Mouse (Mus musculus) CH12.LX (cell line): ENCODE results near the gene Grwd1. TPM values are rescaled to one million over a fixed set of nuclear protein-coding genes. Genes with fewer than 3 reads are reported as not detected.
A peak's percentile ranks its signal among the peaks of the same experiment; 100 is the strongest.

Experiments
- DNase-seq: peaks from one replicate; pipeline ENCODE4 v3.0.0-alpha.2; 2013; ENCODE audit errors: extremely low read depth
- H3K27ac ChIP-seq: 2 replicates; pipeline ENCODE4 v1.5.1; 2012; ENCODE audit warnings: low read depth, mild to moderate bottlenecking, control low read depth, moderate library complexity; ENCODE audit not compliant: insufficient read depth
- H3K27me3 ChIP-seq: replicated peaks from 2 replicates; pipeline ENCODE3; 2012; ENCODE audit warnings: inconsistent platforms
- H3K36me3 ChIP-seq, 2 experiments: replicated peaks in 1 of 2; 2 replicates each; pipeline versions ENCODE3 to v1.6.1; 2012; ENCODE audit warnings: inconsistent platforms in 1 of 2, low read length in 1 of 2, mild to moderate bottlenecking in 1 of 2, mixed read lengths in 1 of 2, moderate library complexity in 1 of 2; ENCODE audit not compliant: control insufficient read depth in 1 of 2, insufficient read depth in 1 of 2
- H3K4me1 ChIP-seq, 2 experiments: 2 replicates each; pipeline ENCODE4 v1.6.1; 2012; ENCODE audit warnings: inconsistent platforms in 1 of 2, moderate library complexity in 1 of 2; ENCODE audit not compliant: insufficient read depth in 2 of 2, control insufficient read depth in 1 of 2
- H3K4me2 ChIP-seq: 2 replicates; pipeline ENCODE4 v1.6.1; 2012; ENCODE audit warnings: low read depth, mild to moderate bottlenecking, control low read depth; ENCODE audit not compliant: poor library complexity, insufficient read depth, severe bottlenecking
- H3K4me3 ChIP-seq, 3 experiments: fragments of 150-350 bp in 1 of 3; sonication (generic) in 1 of 3; replicated peaks in 1 of 3; 2 replicates each; pipeline versions ENCODE3 to v1.5.1; 2011 to 2012; ENCODE audit warnings: low read depth in 2 of 3, low read length in 2 of 3, mild to moderate bottlenecking in 2 of 3, moderate library complexity in 2 of 3, control low read depth in 1 of 3, improper control_type of control experiment in 1 of 3, inconsistent platforms in 1 of 3, mixed read lengths in 1 of 3; ENCODE audit not compliant: poor library complexity in 1 of 3
- H3K79me2 ChIP-seq: replicated peaks from 2 replicates; pipeline ENCODE4 v1.6.1; 2012; ENCODE audit warnings: mild to moderate bottlenecking, moderate library complexity; ENCODE audit not compliant: control insufficient read depth, poor library complexity, insufficient read depth, severe bottlenecking; ENCODE audit errors: extremely low read depth
- H3K9ac ChIP-seq: 2 replicates; pipeline ENCODE4 v1.6.1; 2012; ENCODE audit warnings: low read depth, mild to moderate bottlenecking, control low read depth, moderate library complexity; ENCODE audit not compliant: insufficient read depth
- H3K9me3 ChIP-seq: replicated peaks from 2 replicates; pipeline ENCODE3; 2012; ENCODE audit warnings: low read length, inconsistent platforms, mixed read lengths
- CHD1 ChIP-seq: IDR thresholded peaks from 2 replicates; pipeline ENCODE4 v1.6.1; 2012; ENCODE audit warnings: low read depth, low read length, improper control_type of control experiment, inconsistent platforms
- E2F4 ChIP-seq: IDR thresholded peaks from 2 replicates; pipeline ENCODE4 v1.6.1; 2011; ENCODE audit warnings: low read depth, low read length, improper control_type of control experiment; ENCODE audit not compliant: insufficient replicate concordance
- EP300 ChIP-seq: IDR thresholded peaks from 2 replicates; pipeline ENCODE4 v1.6.1; 2011; ENCODE audit warnings: low read length, improper control_type of control experiment
- ETS1 ChIP-seq: conservative IDR thresholded peaks from 2 replicates; pipeline ENCODE4 v1.6.1; 2012; ENCODE audit warnings: low read depth, mild to moderate bottlenecking, inconsistent platforms, low read length, improper control_type of control experiment, moderate library complexity
- GABPA ChIP-seq: IDR thresholded peaks from 2 replicates; pipeline ENCODE4 v1.6.1; 2012; ENCODE audit warnings: low read depth, low read length, improper control_type of control experiment, inconsistent platforms; ENCODE audit not compliant: insufficient replicate concordance
- IRF4 ChIP-seq: IDR thresholded peaks from 2 replicates; pipeline ENCODE4 v1.6.1; 2014; ENCODE audit warnings: low read depth, mild to moderate bottlenecking, inconsistent platforms, low read length, improper control_type of control experiment
- MAFK ChIP-seq: IDR thresholded peaks from 2 replicates; pipeline ENCODE4 v1.6.1; 2011; ENCODE audit warnings: low read length, improper control_type of control experiment; ENCODE audit not compliant: insufficient replicate concordance
- MEF2A ChIP-seq: IDR thresholded peaks from 2 replicates; pipeline ENCODE4 v1.6.1; 2014; ENCODE audit warnings: low read depth, mild to moderate bottlenecking, inconsistent platforms, low read length, improper control_type of control experiment, borderline replicate concordance
- MXI1 ChIP-seq: IDR thresholded peaks from 2 replicates; pipeline ENCODE4 v1.6.1; 2011; ENCODE audit warnings: mild to moderate bottlenecking, low read depth, low read length, improper control_type of control experiment
- MYC ChIP-seq: IDR thresholded peaks from 2 replicates; pipeline ENCODE4 v1.6.1; 2011; ENCODE audit warnings: low read depth, mild to moderate bottlenecking, improper control_type of control experiment, low read length
- NELFE ChIP-seq: IDR thresholded peaks from 2 replicates; pipeline ENCODE4 v1.6.1; 2011; ENCODE audit warnings: low read depth, low read length, improper control_type of control experiment
- POLR2A ChIP-seq: IDR thresholded peaks from 2 replicates; pipeline ENCODE4 v1.6.1; 2011; ENCODE audit warnings: low read depth, mild to moderate bottlenecking, improper control_type of control experiment, low read length
- RAD21 ChIP-seq: IDR thresholded peaks from 2 replicates; pipeline ENCODE4 v1.6.1; 2011; ENCODE audit warnings: low read depth, mild to moderate bottlenecking, low read length, improper control_type of control experiment, moderate library complexity
- SMC3 ChIP-seq: IDR thresholded peaks from 2 replicates; pipeline ENCODE4 v1.6.1; 2011; ENCODE audit warnings: low read depth, low read length, improper control_type of control experiment
- TBP ChIP-seq: conservative IDR thresholded peaks from 2 replicates; pipeline ENCODE4 v1.6.1; 2011; ENCODE audit warnings: low read depth, low read length, improper control_type of control experiment
- UBTF ChIP-seq: IDR thresholded peaks from 2 replicates; pipeline ENCODE4 v1.6.1; 2012; ENCODE audit warnings: low read depth, mild to moderate bottlenecking, inconsistent platforms, low read length, improper control_type of control experiment, moderate library complexity
- ZNF384 ChIP-seq: IDR thresholded peaks from 2 replicates; pipeline ENCODE4 v1.6.1; 2012; ENCODE audit warnings: low read depth, low read length, improper control_type of control experiment, inconsistent platforms
- dilution Hi-C: fragments of 300-500 bp; cut with MboI; formaldehyde crosslinking; loops from 2 replicates; pipeline ENCODE4 v1.14.3; 2020; ENCODE audit warnings: low sequenced_read_pairs; ENCODE audit not compliant: extremely low pct_unique_long_range_greater_than_20kb, extremely low pct_ligation_motif_present
- in situ Hi-C: fragments of 300-500 bp; cut with MboI; formaldehyde crosslinking; loops from 3 replicates; pipeline ENCODE4 v1.14.3; 2019; ENCODE audit warnings: low sequenced_read_pairs, low pct_ligation_motif_present, low pct_unique_long_range_greater_than_20kb, mixed read lengths
- polyA plus RNA-seq: library from polyadenylated mRNA; unstranded; fragments of >175 nt; gene quantifications from 2 replicates; pipeline ENCODE4 v1.2.1, GENCODE M21; 2012; ENCODE audit warnings: low read depth; ENCODE audit not compliant: insufficient read length
- total RNA-seq, 2 experiments: library from RNA; depleted of rRNA; stranded (reverse); fragments of 300-350 nt in 1 of 2; fragments of >200 nt in 1 of 2; gene quantifications; 2 replicates each; pipeline ENCODE4 v1.2.3; 2012 to 2014

The Grwd1 gene
- total and polyA plus RNA-seq, 3 experiments = 83.0 to 108 (median 88.1) TPM

- peaks cover 19% of the 10 kb centered on the region for H3K9me3 ChIP-seq
- in situ Hi-C loops = no loop called here
- dilution Hi-C loops = no loop called here
- H3K27me3 ChIP-seq = no peaks in the 10 kb centered on the region
- H3K9ac ChIP-seq = peak overlapping the region; percentile 55
- no peak for DNase-seq
- H3K79me2 ChIP-seq = peaks cover 17% of the 10 kb centered on the region
- no peak overlapping the region for H3K27ac ChIP-seq
- peak overlapping the region; percentile 87 to 100 (median 100) for H3K4me3 ChIP-seq
- peak overlapping the region; percentile 76 for H3K4me2 ChIP-seq
- TF ChIP-seq TBP = 0 out of 2 replicates have a peak, but pooled peaks have one; percentile 7
- TF ChIP-seq RAD21 = no peak
- TF ChIP-seq E2F4 = no peak
- no peak for TF ChIP-seq ZNF384
- TF ChIP-seq ETS1 = no peak
- H3K4me1 ChIP-seq = peaks cover 12 to 45% of the 10 kb centered on the region in 2 experiments
- peaks cover 33 to 39% of the 10 kb centered on the region in 2 experiments for H3K36me3 ChIP-seq
These were observed 383 bp upstream of the Grwd1 start for GRCm38 (mm10) chr7:45831128-45831525.

DNA sequence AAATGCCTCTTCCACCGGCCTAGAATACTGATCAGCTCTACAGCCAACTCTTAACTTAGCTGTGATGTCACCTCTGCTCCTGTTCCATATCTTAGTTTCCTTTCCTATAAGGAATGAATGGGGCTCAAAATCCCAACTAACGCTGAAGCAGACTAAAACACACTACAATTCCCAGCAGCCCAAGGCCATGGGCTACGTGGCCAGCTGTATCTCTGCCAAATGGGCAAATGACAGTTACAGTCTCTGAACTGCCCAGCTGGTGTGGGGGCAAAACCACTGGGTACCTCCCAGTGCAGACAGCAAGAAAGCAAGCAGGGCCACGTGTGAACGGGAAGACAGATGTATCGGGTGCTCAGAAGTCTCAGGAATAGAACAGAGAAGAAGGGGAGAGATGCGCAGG is 4.1 kb downstream of the Grwd1 start:
- Histone ChIP-seq H3K4me3 (no peak overlapping the region), H3K4me1 (peaks cover 12 to 55% of the 10 kb centered on the region in 2 experiments), H3K9me3 (no peaks in the 10 kb centered on the region), H3K9ac (no peak overlapping the region), H3K27ac (no peak overlapping the region), H3K27me3 (no peaks in the 10 kb centered on the region), H3K4me2 (no peak overlapping the region), H3K79me2 (peaks cover 19% of the 10 kb centered on the region), H3K36me3 (peaks cover 68 to 81% of the 10 kb centered on the region in 2 experiments)
- TF ChIP-seq MYC = no peak
- TF ChIP-seq MAFK = no peak
- no peak for TF ChIP-seq IRF4
- no peak for TF ChIP-seq SMC3
- no peak for TF ChIP-seq E2F4
- TF ChIP-seq EP300 = no peak
- TF ChIP-seq UBTF = no peak
- no peak for TF ChIP-seq ZNF384
- TF ChIP-seq NELFE = no peak
- no peak for TF ChIP-seq CHD1
- TF ChIP-seq MXI1 = no peak
- no peak for TF ChIP-seq MEF2A
- no peak for TF ChIP-seq GABPA
- no peak for TF ChIP-seq POLR2A
- in situ Hi-C loops = no loop called here
- dilution Hi-C loops = no loop called here
- DNase-seq = no peak
